Mouse (Mus musculus): ENCODE data around the gene Vmn2r8.
A peak's percentile ranks its signal among the peaks of the same experiment; 100 is the strongest.
"Not testable (repeated sequence)": the region's sequence is repeated elsewhere in the genome, so short reads cannot be mapped to it uniquely, and the experiment has no call there.

Vmn2r8 gene

GRCm38 (mm10) chr5:108808750-108809149, at the start of gene Vmn2r8:
Vmn2r8 (minus strand) TSS chr5:108808850.
- not testable (repeated sequence) for DNase-seq (ENCODE audit: low read depth)

- not testable (repeated sequence) for DNase-seq (ENCODE audit: low read depth)
Observed at GRCm38 (mm10) chr5:108852501-108852900, 43.9 kb upstream of the Vmn2r8 start, which contains the start of gene Vmn2r9. Vmn2r9 (minus strand) TSS chr5:108852601.

DNA sequence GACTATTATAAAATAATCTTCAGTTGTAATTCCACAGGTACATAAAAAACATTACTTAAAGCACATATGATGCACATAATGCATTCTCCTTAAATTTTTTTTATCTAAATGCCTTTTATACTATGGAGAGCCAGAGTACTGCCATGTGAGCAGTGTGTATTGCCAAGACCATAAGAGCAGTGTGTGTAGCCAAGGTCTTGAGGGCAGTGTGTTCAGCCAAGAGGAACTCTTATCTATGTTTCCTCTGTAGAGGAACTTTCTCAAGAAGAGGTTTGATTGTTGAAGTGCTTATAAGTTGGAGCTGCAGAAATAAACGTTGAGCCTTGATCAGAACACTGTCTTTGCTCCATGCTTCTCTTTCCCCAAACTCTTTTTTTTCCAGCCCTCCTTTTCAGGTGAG, 40.8 kb upstream of the Vmn2r8 start:
- peak; percentile 10 for DNase-seq (ENCODE audit: low read depth)

- peak; percentile 80 for DNase-seq (ENCODE audit: low read depth)
Observed at GRCm38 (mm10) chr5:108836156-108836555, 27.5 kb upstream of the Vmn2r8 start.

GRCm38 (mm10) chr5:108823276-108823675, 14.6 kb upstream of the Vmn2r8 start:
- peak; percentile 51 for DNase-seq (ENCODE audit: low read depth)

GRCm38 (mm10) chr5:108803646-108804045, 5.0 kb downstream of the Vmn2r8 start:
- DNase-seq (ENCODE audit: low read depth), result peak; percentile 48

- not testable (repeated sequence) for DNase-seq (ENCODE audit: low read depth)
Observed at GRCm38 (mm10) chr5:108795263-108795662, 13.4 kb downstream of the Vmn2r8 start, which contains the start of gene Tmed11. Tmed11 (minus strand) TSS chr5:108795363.

GRCm38 (mm10) chr5:108790385-108790784, 18.3 kb downstream of the Vmn2r8 start:
- DNase-seq (ENCODE audit: low read depth), result peak; percentile 64

DNA sequence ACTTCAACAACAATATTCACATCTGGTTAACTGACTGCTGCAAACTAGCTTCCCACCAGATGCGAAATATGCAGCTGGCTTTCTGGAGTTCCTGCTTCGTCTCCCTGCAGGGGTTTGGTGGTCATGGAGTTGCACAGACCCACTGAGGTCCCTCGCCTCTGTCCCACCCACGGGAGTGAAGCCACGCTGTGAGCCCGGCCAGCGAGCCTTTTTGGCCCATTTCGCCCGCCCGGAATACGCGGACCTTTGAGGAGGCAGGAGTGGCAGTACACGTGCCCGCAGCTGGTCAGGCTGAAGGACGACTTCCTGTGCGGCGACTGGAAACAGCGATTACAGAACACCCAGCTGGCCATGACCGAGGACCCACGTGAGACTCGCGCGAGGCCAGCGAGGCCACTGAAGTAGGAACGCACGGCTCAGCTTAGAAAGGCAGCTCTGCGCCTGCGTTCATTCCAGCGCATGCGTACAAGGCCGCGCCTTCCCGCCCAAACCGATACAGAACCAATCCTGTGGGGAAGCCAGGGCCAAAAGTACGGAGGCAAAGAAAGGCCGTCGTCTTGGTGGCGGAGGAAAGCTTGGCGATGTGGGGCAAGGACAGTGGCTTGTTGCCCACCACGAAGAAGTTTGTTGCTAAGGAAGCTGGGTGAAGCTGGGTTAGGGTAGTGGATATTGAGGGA, 33.9 kb downstream of the Vmn2r8 start, which contains the start of gene Rnf212:
Gene Rnf212, minus strand, starts transcription at position 353 of the 677 bp plus-strand sequence.
- no peak for DNase-seq (ENCODE audit: low read depth)

DNA sequence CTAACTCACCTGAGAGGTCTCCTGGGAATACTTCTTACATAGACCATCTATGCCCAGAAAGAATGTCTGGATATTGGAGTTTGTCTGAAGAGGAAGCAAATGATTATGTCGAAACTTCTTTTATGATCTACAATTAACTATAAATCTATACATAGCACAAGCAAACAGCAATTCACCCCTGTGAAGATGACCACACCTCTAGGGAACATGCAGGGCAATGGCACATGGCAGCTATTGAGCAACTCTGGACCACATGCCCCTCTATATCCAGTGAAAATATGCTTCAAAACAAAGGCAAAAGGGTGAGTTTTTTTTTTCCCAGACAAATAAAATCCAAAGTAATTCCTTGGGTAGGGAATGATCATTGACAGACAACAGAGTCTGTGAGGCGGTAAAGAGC, 48.6 kb downstream of the Vmn2r8 start:
- no peak for DNase-seq (ENCODE audit: low read depth)

DNA sequence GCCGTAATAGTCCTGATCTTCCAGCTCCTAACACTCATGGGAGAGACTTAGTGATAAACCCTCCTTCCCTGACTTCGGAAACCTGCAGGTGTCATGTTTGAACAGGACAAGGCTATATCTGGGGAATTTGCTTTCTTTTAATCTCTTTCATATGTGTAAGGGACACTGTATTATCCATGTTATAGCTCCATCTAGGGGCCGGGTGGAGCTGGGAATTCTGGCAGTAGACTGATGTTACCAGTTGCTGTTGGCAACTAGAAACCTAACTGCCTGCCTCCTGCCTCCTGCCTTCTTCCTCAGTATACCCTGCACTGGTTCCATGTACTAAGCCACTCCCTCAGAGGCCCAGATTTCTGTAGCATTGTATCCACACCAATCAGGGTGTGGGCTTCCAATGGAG, 50.3 kb downstream of the Vmn2r8 start:
- peak; percentile 86 for DNase-seq (ENCODE audit: low read depth)

- DNase-seq (ENCODE audit: low read depth), result not testable (repeated sequence)
Observed at GRCm38 (mm10) chr5:108751258-108751657, 57.4 kb downstream of the Vmn2r8 start.

DNA sequence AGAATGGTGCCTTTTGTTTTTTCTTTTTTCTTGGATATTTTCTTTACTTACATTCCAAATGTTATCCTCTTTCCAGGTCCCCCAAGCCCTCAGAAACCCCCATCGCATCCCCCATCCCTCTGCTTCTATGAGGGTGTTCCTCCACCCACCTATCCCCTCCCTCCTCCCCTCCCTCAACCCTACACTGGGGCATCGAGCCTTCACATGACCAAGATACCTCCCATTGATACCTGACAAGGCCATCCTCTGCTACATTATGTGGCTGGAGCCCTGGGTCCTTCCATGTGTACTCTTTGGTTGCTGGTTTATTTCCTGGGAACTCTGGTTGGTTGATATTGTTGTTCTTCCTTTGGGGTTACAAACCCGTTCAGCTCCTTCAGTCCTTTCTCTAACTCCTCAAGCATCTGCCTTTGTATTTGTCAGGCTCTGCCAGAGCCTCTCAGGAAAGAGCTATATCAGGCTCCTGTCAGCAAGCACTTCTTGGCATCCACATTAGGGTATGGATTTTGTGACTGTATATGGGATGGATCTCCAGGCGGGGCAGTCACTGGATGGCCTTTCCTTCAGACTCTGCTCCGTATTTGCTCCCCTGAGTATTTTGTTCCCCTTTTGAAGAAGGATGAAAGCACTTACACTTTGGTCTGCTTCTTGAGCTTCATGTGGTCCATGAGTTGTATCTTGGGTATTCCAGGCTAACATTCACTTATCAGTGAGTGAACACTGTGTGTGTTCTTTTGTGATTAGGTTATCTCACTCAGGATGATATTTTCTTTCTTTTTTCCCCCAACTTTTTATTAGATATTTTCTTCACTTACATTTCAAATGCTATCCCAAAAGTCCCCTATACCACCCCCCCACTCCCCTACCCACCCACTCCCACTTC, 58.1 kb downstream of the Vmn2r8 start:
- DNase-seq (ENCODE audit: low read depth), result no peak

DNA sequence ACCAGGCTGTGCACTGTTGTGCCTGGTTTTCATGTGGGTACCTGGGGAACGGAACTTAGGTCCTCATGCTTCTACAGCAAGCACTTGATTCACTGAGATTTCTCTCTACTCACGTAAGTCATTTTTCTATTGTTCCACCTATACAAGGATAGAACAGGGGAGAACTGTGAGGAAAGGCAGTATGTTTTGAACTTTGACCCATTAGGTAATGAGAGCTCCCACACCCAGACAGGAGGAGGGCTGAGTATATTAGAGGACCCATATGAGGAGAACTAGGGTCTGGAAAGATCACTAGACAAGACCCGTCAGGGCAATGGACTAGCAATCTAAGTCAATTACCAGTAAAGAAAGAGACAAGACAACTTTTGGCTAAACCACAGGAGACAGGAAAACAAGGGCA, 64.0 kb downstream of the Vmn2r8 start:
- DNase-seq (ENCODE audit: low read depth), result no peak

GRCm38 (mm10) chr5:108743856-108744255, 64.8 kb downstream of the Vmn2r8 start:
- peak; percentile 74 for DNase-seq (ENCODE audit: low read depth)

- no peak for DNase-seq (ENCODE audit: low read depth)
Observed at GRCm38 (mm10) chr5:108742596-108742995, 66.1 kb downstream of the Vmn2r8 start.

DNA sequence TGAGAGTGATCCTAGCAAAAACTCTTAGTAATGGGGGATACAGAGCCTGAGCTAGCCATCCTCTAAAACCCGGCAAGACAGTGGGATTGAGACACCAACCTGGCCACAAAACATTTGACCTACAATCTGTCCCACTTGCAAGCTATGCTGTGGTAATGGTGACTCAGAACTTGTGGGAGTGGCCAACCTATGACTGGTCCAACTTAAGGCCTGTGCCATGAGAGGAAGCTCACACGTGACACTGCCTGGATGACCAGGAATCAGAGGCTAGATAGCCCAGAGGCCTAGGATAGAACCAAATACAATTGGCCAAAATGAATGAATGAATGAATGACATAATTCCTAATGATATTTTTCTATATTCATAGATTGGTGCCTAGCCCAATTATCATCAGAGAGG, 66.8 kb downstream of the Vmn2r8 start:
- peak; percentile 37 for DNase-seq (ENCODE audit: low read depth)

All from NIH3T3 (cell line).